Mouse (Mus musculus): ENCODE results near the gene Olfr910. TPM values are rescaled to one million over a fixed set of nuclear protein-coding genes. Genes with fewer than 3 reads are reported as not detected.

The Olfr910 gene
- total RNA-seq (2021) = not detected
- long read RNA-seq, experiment 1 = 0 reads
- long read RNA-seq, experiment 2 = 0 reads

DNA sequence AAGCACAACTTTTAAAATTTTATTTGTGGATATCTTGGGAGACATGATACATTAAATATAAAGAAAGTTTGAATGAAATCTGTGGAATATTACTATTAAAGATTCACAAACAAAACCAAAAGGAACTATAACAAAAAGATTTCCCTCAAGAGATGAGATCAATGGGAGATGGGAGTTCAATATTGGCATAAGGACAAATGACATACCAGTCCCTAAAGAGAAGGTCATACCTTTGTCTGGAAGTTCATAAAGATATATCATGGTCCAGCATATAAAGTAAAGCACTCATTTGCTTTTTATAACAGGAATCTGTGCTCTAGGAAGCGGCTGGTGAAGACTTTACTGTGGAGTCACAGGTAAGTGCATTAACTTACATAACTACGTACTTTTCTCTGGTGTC, at the start of gene Olfr910:
Gene Olfr910 (plus strand): TSS at position 301 of the 400 bp plus-strand sequence.
- no peak for DNase-seq

GRCm38 (mm10) chr9:38495501-38495900, 42.1 kb upstream of the Olfr910 start, which contains the start of gene Olfr907:
TSS of gene Olfr907 (plus strand) at chr9:38495801.
- no peak for DNase-seq

GRCm38 (mm10) chr9:38512353-38512752, 25.3 kb upstream of the Olfr910 start:
- no peak for DNase-seq

DNA sequence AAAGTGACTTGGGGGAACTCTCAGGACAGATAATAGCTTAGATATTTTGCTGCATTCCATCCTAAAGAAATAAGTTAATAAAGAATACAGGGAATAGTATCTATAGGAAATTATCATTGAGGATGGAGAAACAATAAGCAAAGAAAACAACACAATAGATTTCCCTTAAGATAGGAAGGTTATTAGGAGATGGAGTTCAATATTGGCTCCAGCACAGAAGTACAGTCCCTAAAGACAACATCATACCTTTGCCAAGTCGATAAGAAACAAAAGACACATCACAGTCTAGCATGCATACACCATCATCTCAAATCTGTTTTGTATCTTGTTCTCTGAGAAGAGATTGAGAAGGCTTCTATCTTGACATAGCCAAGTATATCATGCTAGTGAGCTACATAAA, 16.4 kb upstream of the Olfr910 start, which contains the start of gene Olfr911-ps1:
Gene Olfr911-ps1 (plus strand): TSS at position 301 of the 400 bp plus-strand sequence.
- DNase-seq = no peak

DNA sequence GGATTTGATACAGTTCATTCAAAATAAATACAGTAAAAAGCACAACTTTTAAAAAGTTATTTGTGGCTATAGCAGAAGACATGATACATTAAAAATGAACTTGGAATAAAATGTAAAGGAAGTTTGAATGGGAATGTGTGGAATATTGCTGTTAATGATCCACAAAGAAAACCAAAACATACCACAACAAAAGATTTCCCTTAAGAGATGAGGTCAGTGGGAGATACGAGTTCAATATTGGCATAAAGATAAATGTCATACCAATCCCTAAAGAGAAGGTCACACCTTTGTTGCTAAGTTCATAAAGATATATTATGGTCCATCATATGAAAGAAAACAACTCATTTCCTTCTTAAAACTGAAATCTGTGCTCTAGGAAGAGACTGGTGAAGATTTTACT, 42.2 kb downstream of the Olfr910 start, which contains the start of gene Olfr912:
Gene Olfr912 (plus strand): TSS at position 301 of the 400 bp plus-strand sequence.
- DNase-seq = no peak

Other genes with a start within 250 kb of the Olfr910 start
- not detected for gene Olfr896-ps1, start 246.7 kb upstream of the Olfr910 start, total RNA-seq (2021)
- gene Olfr25, start 208.8 kb upstream of the Olfr910 start, total RNA-seq (2021) = not detected
- gene Olfr898, start 189.4 kb upstream of the Olfr910 start, total RNA-seq (2021) = not detected
- gene Olfr250, start 171.0 kb upstream of the Olfr910 start, total RNA-seq (2021) = not detected
- not detected for gene Olfr251, start 160.8 kb upstream of the Olfr910 start, total RNA-seq (2021)
- gene Olfr147, start 136.2 kb upstream of the Olfr910 start, total RNA-seq (2021) = not detected
- not detected for gene Olfr901, start 108.4 kb upstream of the Olfr910 start, total RNA-seq (2021)
- not detected for gene Olfr902, start 90.2 kb upstream of the Olfr910 start, total RNA-seq (2021)
- gene Olfr904, start 74.7 kb upstream of the Olfr910 start, total RNA-seq (2021) = not detected
- gene Olfr905, start 66.7 kb upstream of the Olfr910 start, total RNA-seq (2021) = not detected
- not detected for gene Olfr906, start 50.8 kb upstream of the Olfr910 start, total RNA-seq (2021)
- not detected for gene Olfr907, start 42.0 kb upstream of the Olfr910 start, total RNA-seq (2021)
- gene Olfr911-ps1, start 16.3 kb upstream of the Olfr910 start, total RNA-seq (2021) = not detected
- not detected for gene Olfr912, start 42.3 kb downstream of the Olfr910 start, total RNA-seq (2021)
- not detected for gene Olfr913, start 54.9 kb downstream of the Olfr910 start, total RNA-seq (2021)
- gene Olfr914, start 67.3 kb downstream of the Olfr910 start, total RNA-seq (2021) = not detected
- not detected for gene Olfr916, start 122.0 kb downstream of the Olfr910 start, total RNA-seq (2021)
- gene Olfr917, start 128.0 kb downstream of the Olfr910 start, total RNA-seq (2021) = not detected
- not detected for gene Olfr918, start 136.8 kb downstream of the Olfr910 start, total RNA-seq (2021)
- not detected for gene Olfr919, start 165.8 kb downstream of the Olfr910 start, total RNA-seq (2021)
- 10 to 100 TPM; 22.5 to 29.6 TPM for gene Vwa5a, start 180.4 kb downstream of the Olfr910 start, total RNA-seq (2021)
- under 1 TPM; 0.07 to 0.12 TPM for gene Olfr920, start 214.4 kb downstream of the Olfr910 start, total RNA-seq (2021)
- not detected for gene Olfr921, start 235.2 kb downstream of the Olfr910 start, total RNA-seq (2021)

Data from gastrocnemius, postnatal 10 days (tissue).